Mouse (Mus musculus) stomach, postnatal 0 days (tissue): Measurements from ENCODE around the gene Gatad2a.

Source experiments
- CTCF ChIP-seq: IDR thresholded peaks from 2 replicates; pipeline ENCODE4 v1.5.1; 2016; ENCODE audit warnings: antibody characterized with exemption, low read depth, mild to moderate bottlenecking, moderate library complexity
- EP300 ChIP-seq: optimal IDR thresholded peaks from 2 replicates; pipeline ENCODE3; 2016; ENCODE audit warnings: antibody characterized with exemption

GRCm38 (mm10) chr8:69893863-69894262, 102.3 kb downstream of the Gatad2a start:
- TF ChIP-seq CTCF, result peak; percentile 75
- no peak for TF ChIP-seq EP300
